ENCODE assay signal across 25 mouse cellular contexts in the genomic region with DNA sequence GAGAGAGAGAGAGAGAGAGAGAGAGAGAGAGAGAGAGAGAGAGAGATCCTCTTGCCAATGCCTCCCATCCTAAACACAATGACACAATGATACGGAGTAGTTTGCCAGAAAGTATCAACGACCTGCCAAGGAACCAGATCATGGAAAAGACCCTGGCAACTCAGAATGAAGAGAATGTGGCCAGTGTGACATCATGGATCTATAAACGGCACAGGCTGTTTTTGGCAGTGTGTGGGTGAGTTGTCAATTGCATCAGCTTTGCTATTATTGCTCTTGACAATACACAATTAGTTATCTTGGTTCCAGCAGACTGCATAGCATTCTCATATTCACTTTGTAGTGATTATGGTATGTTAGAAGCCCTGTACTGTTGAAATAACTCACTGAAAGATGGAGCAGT. TPM values are rescaled to one million over a fixed set of nuclear protein-coding genes. Genes with fewer than 3 reads are reported as not detected.
A peak's percentile ranks its signal among the peaks of the same experiment; 100 is the strongest.
DNase-seq lines count a peak whose midpoint lies in the region; ATAC-seq and TF ChIP-seq lines count a peak whose summit lies in the region.
"Had no signal": no experiment of that assay in that cellular context is flagged by ENCODE, and none has a peak within 500 bp of the region (broad histone marks: within the 10 kb centered on the region; RNA-seq: fewer than 3 reads in every experiment).

No protein-coding gene starts in this region.

- no peaks in the 10 kb centered on the region for H3K36me3 ChIP-seq in CH12.LX (replicated peaks in 1 of 2; ENCODE audit: control insufficient read depth in 1 of 2, insufficient read depth in 1 of 2, low read length in 1 of 2)
- H3K36me3 ChIP-seq in forebrain, embryonic 12.5 days (replicated peaks) = no peaks in the 10 kb centered on the region
- H3K36me3 ChIP-seq: forebrain, embryonic 10.5 days; hindbrain, embryonic 12.5 days; hindbrain, embryonic 15.5 days had no signal

- dilution Hi-C loops in CH12.LX (cut with MboI; ENCODE audit: extremely low pct_ligation_motif_present, extremely low pct_unique_long_range_greater_than_20kb, low sequenced_read_pairs) = no loop called here

- H3K4me2 ChIP-seq in CH12.LX (ENCODE audit: insufficient read depth, low read depth, poor library complexity, severe bottlenecking) = no peak overlapping the region
- no peak overlapping the region for H3K4me2 ChIP-seq in forebrain, embryonic 12.5 days
- H3K4me2 ChIP-seq: heart, embryonic 11.5 days; hindbrain, embryonic 12.5 days; hindbrain, embryonic 15.5 days had no signal

- peak overlapping the region; percentile 19; the same call in 1 of the 2 replicates for H3K27ac ChIP-seq in layer of hippocampus, adult 2 months
- no peak overlapping the region; the same call in 1 of the 2 replicates for H3K27ac ChIP-seq in CH12.LX (ENCODE audit: insufficient read depth, low read depth)
- peak overlapping the region; percentile 35; the same call in 1 of the 2 replicates for H3K27ac ChIP-seq in cortical plate, adult 2 months (ENCODE audit: insufficient read depth, low read length)
- H3K27ac ChIP-seq in forebrain, embryonic 12.5 days = no peak overlapping the region
- H3K27ac ChIP-seq: forebrain, embryonic 10.5 days; hindbrain, embryonic 12.5 days; hindbrain, embryonic 15.5 days had no signal

- 76% methylated on average over 3 of the region's 3 CpGs for WGBS in forebrain, embryonic 12.5 days

- TF ChIP-seq EP300 in CH12.LX (IDR thresholded peaks at IDR 0.05; ENCODE audit: low read length) = no peak

- peak in 1 of 2 experiments; percentile 10 for DNase-seq in layer of hippocampus, adult 2 months (ENCODE audit: low spot score in 2 of 2)
- DNase-seq in layer of hippocampus, adult 9-10 months (ENCODE audit: low spot score) = no peak
- DNase-seq in CH12.LX (ENCODE audit: extremely low read depth) (peak; percentile 30), adipocyte (ENCODE audit: low spot score) (peak; percentile 22)
- DNase-seq in right cerebral cortex, postnatal 25 days = no peak
- no peak for DNase-seq in kidney, postnatal 10 days
- DNase-seq: adrenal gland, postnatal 10 days; adrenal gland, postnatal 36 days; B cell, adult 2 months; cerebellum, adult 11-12 months; cerebellum, adult 8-10 months; cerebellum, postnatal 10 days; cerebellum, postnatal 36 days; forebrain, postnatal 0 days; gastrocnemius, postnatal 10 days; gastrocnemius, postnatal 36 days; heart, adult 11 months had no signal

- H3K79me2 ChIP-seq in CH12.LX (replicated peaks; ENCODE audit: control insufficient read depth, extremely low read depth, insufficient read depth, poor library complexity, severe bottlenecking) = no peaks in the 10 kb centered on the region

- in situ Hi-C loops in CH12.LX (cut with MboI; ENCODE audit: low pct_ligation_motif_present, low pct_unique_long_range_greater_than_20kb, low sequenced_read_pairs) = loop anchor here (5.0 to 10.0 kb wide), 3 partner anchors 37 to 205 kb away; no protein-coding TSS in a partner anchor

- no peak for TF ChIP-seq CTCF in layer of hippocampus, adult 2 months (conservative IDR thresholded peaks at IDR 0.05)
- no peak for TF ChIP-seq CTCF in CH12.LX (conservative IDR thresholded peaks at IDR 0.05 in 1 of 2, IDR thresholded peaks at IDR 0.05 in 1 of 2; ENCODE audit: low read depth in 2 of 2, low read length in 2 of 2)
- no peak for TF ChIP-seq CTCF in cortical plate, adult 2 months (IDR thresholded peaks at IDR 0.05; ENCODE audit: extremely low read depth, insufficient read depth, low read length)

- no peaks in the 10 kb centered on the region for H3K27me3 ChIP-seq in CH12.LX (replicated peaks)
- H3K27me3 ChIP-seq in forebrain, embryonic 12.5 days = no peaks in the 10 kb centered on the region
- H3K27me3 ChIP-seq: hindbrain, embryonic 12.5 days; hindbrain, embryonic 15.5 days had no signal

- H3K9me3 ChIP-seq in CH12.LX (replicated peaks; ENCODE audit: low read length) = no peaks in the 10 kb centered on the region
- no peaks in the 10 kb centered on the region for H3K9me3 ChIP-seq in forebrain, embryonic 12.5 days
- H3K9me3 ChIP-seq: forebrain, embryonic 10.5 days; hindbrain, embryonic 12.5 days; hindbrain, embryonic 15.5 days had no signal

- TF ChIP-seq POLR2A in CH12.LX (IDR thresholded peaks at IDR 0.05; ENCODE audit: low read depth, low read length) = no peak
- TF ChIP-seq POLR2A in cortical plate, adult 2 months (IDR thresholded peaks at IDR 0.05; ENCODE audit: extremely low read depth, insufficient read depth, low read length) = no peak

- no peak overlapping the region for H3K9ac ChIP-seq in CH12.LX (ENCODE audit: insufficient read depth, low read depth)
- H3K9ac ChIP-seq in forebrain, embryonic 12.5 days = no peak overlapping the region
- H3K9ac ChIP-seq: forebrain, postnatal 0 days; hindbrain, embryonic 12.5 days; hindbrain, embryonic 15.5 days had no signal

- no peak overlapping the region for H3K4me3 ChIP-seq in layer of hippocampus, adult 2 months
- no peak overlapping the region for H3K4me3 ChIP-seq in CH12.LX (replicated peaks in 1 of 3; ENCODE audit: low read depth in 2 of 3, low read length in 2 of 3, poor library complexity in 1 of 3)
- no peak overlapping the region for H3K4me3 ChIP-seq in cortical plate, adult 2 months (ENCODE audit: insufficient read depth, low read length)
- no peak overlapping the region for H3K4me3 ChIP-seq in forebrain, embryonic 12.5 days (replicated peaks)
- H3K4me3 ChIP-seq: forebrain, embryonic 10.5 days; hindbrain, embryonic 12.5 days; hindbrain, embryonic 15.5 days had no signal

- H3K4me1 ChIP-seq in CH12.LX (ENCODE audit: control insufficient read depth in 1 of 2, insufficient read depth in 2 of 2) = peaks cover 3 to 16% of the 10 kb centered on the region in 2 experiments; a peak in 3 of 4 replicates
- no peaks in the 10 kb centered on the region for H3K4me1 ChIP-seq in cortical plate, adult 2 months (ENCODE audit: control insufficient read depth, insufficient read depth, low read length)
- H3K4me1 ChIP-seq in forebrain, embryonic 12.5 days = no peaks in the 10 kb centered on the region
- H3K4me1 ChIP-seq: forebrain, embryonic 10.5 days; hindbrain, embryonic 12.5 days; hindbrain, embryonic 15.5 days had no signal

- no peak for ATAC-seq in forebrain, embryonic 12.5 days (ENCODE audit: low FRiP score)
- ATAC-seq: activated CD4-positive, CD25-positive, alpha-beta regulatory T cell, adult 4 months; forebrain, embryonic 14.5 days; forebrain, postnatal 0 days had no signal

- no peak for TF ChIP-seq RAD21 in CH12.LX (IDR thresholded peaks at IDR 0.05; ENCODE audit: low read depth, low read length)

TF ChIP-seq in CH12.LX, 34 proteins besides CTCF, POLR2A, EP300 and RAD21:
- peak; percentile 73; the same call in 1 of the 2 replicates for TF ChIP-seq MEF2A (IDR thresholded peaks at IDR 0.05; ENCODE audit: borderline replicate concordance, low read depth, low read length)
- no peak for TF ChIP-seq ZKSCAN1 (IDR thresholded peaks at IDR 0.05; ENCODE audit: borderline replicate concordance, low read depth, low read length)

RNA-seq across cellular contexts. Expression of gene Tapt1, which starts 33.3 kb away (rescaled TPM):
- total RNA-seq in layer of hippocampus, adult 2 months (2021) = 10 to 100 TPM; 41.3 to 50.2 TPM
- total RNA-seq in CH12.LX (2012; rRNA removed) (15.7 and 18.1 TPM in 2 replicates), CH12.LX (2014; rRNA removed) (40.8 and 42.5 TPM in 2 replicates)
- 25.7 and 33.5 TPM in 2 replicates for polyA plus RNA-seq in CH12.LX (2012; ENCODE audit: insufficient read length, low read depth)
- 50.3 and 53.3 TPM in 2 replicates for polyA plus RNA-seq in cortical plate, adult 2 months (2012; rRNA removed)
- 30.3 and 31.6 TPM in 2 replicates for polyA plus RNA-seq in forebrain, embryonic 12.5 days (2016; fragmentation: Nextera tagmentation; extraction: Ambion mirVana)

Comparison
In these comparisons a context has a peak if more than half of its experiments do, and no peak if none do; other contexts are left out.
1. DNase-seq: peak in CH12.LX (single experiment) and adipocyte (single experiment); none in layer of hippocampus, adult 9-10 months (single experiment), right cerebral cortex, postnatal 25 days (single experiment) and kidney, postnatal 10 days (single experiment).
2. H3K27ac ChIP-seq: peak in layer of hippocampus, adult 2 months (single experiment) and cortical plate, adult 2 months (single experiment); none in CH12.LX (single experiment) and forebrain, embryonic 12.5 days (single experiment).